23 mouse cellular contexts compared by ENCODE assay signal in the genomic region with DNA sequence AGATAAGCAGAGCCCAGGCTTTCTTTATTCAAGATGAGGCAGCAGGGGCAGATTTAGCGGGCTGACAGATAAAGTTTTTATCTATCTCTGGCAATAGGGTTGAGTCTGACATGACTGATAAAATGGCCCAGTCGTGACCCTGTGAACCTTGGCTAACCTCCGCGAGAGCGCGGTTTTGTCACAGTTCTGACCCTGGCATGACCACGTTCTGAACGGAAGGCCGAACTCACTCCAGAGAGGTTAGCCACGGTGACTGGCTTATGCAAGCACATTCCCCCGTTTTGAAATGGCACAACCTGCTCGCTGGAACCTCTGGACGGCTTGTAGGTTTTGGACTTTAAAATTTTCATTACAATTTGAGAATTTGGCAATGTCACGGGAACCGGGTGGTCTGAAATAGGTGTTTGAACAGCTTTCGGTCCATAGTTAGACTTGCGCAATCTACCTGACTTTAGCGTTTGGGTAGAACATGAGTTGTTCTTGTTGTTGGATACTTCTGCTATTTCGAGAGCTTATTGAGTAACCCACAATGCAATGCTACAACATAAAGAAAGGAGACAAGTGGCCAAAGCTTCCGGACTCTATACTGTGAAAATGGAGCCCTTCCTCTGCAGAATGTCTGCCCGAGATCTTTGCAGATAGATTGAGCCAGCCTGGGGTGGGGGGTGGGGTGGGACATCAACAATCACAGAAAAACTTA. TPM values are rescaled to one million over a fixed set of nuclear protein-coding genes. Genes with fewer than 3 reads are reported as not detected.
DNase-seq lines count a peak whose midpoint lies in the region; ATAC-seq and TF ChIP-seq lines count a peak whose summit lies in the region.
"Had no signal": no experiment of that assay in that cellular context is flagged by ENCODE, and none has a peak within 500 bp of the region (broad histone marks: within the 10 kb centered on the region; RNA-seq: fewer than 3 reads in every experiment).

No protein-coding gene starts in this region.

- H3K36me3 ChIP-seq in kidney, embryonic 15.5 days, result no peaks in the 10 kb centered on the region
- no peaks in the 10 kb centered on the region for H3K36me3 ChIP-seq in C2C12 (ENCODE audit: control insufficient read depth, insufficient read depth)
- no peaks in the 10 kb centered on the region for H3K36me3 ChIP-seq in liver, embryonic 14.5 days (replicated peaks; ENCODE audit: control insufficient read depth, insufficient read depth, low read depth)
- H3K36me3 ChIP-seq in hindbrain, embryonic 12.5 days, result no peaks in the 10 kb centered on the region
- H3K36me3 ChIP-seq: embryonic facial prominence, embryonic 15.5 days; forebrain, embryonic 12.5 days; heart, embryonic 13.5 days; midbrain, embryonic 12.5 days; neural tube, embryonic 13.5 days had no signal

- no peak overlapping the region for H3K4me2 ChIP-seq in kidney, embryonic 15.5 days
- H3K4me2 ChIP-seq in liver, embryonic 14.5 days (ENCODE audit: low read depth), result no peak overlapping the region; the same call in 1 of the 2 replicates
- no peak overlapping the region for H3K4me2 ChIP-seq in hindbrain, embryonic 12.5 days (replicated peaks)
- H3K4me2 ChIP-seq: embryonic facial prominence, embryonic 15.5 days; forebrain, embryonic 12.5 days; heart, embryonic 13.5 days; midbrain, embryonic 12.5 days; neural tube, embryonic 13.5 days had no signal

- no peak for TF ChIP-seq EP300 in liver, embryonic 14.5 days (IDR thresholded peaks at IDR 0.05; ENCODE audit: low read depth)

- 57% methylated on average over 21 of the region's 21 CpGs for WGBS in kidney, embryonic 15.5 days
- WGBS in liver, embryonic 14.5 days (ENCODE audit: insufficient replicate concordance), result 30% methylated on average over 21 of the region's 21 CpGs
- WGBS in hindbrain, embryonic 12.5 days, result 63% methylated on average over 21 of the region's 21 CpGs

- H3K27me3 ChIP-seq in kidney, embryonic 15.5 days, result peaks cover 72% of the 10 kb centered on the region
- peaks cover 12% of the 10 kb centered on the region for H3K27me3 ChIP-seq in C2C12 (ENCODE audit: control insufficient read depth, insufficient read depth, insufficient read length)
- peaks cover 51% of the 10 kb centered on the region for H3K27me3 ChIP-seq in liver, embryonic 14.5 days (ENCODE audit: control insufficient read depth, insufficient read depth, low read length)
- H3K27me3 ChIP-seq in hindbrain, embryonic 12.5 days, result peaks cover 66% of the 10 kb centered on the region

- no peak for ATAC-seq in kidney, embryonic 15.5 days (replicated peaks; ENCODE audit: low FRiP score)
- ATAC-seq in liver, embryonic 14.5 days (ENCODE audit: insufficient read depth), result peak; percentile 39; the same call in 1 of the 2 replicates
- ATAC-seq in hindbrain, embryonic 12.5 days (ENCODE audit: low FRiP score), result no peak
- ATAC-seq: inflammation-experienced regulatory T-cells, adult 6 months; lung, postnatal 0 days had no signal

- peak; percentile 31 for DNase-seq in kidney, adult 18-20 months
- peak; percentile 33 for DNase-seq in adrenal gland, postnatal 25 days
- DNase-seq in liver, embryonic 14.5 days (ENCODE audit: low read depth in 3 of 3, low spot score in 3 of 3), result peak in 1 of 3 experiments; percentile 12
- DNase-seq in thymus, postnatal 25 days, result no peak
- DNase-seq in cerebellum, adult 8-10 months, result no peak
- DNase-seq: B cell, adult 2 months; cerebellum, adult 11-12 months; gastrocnemius, postnatal 25 days; layer of hippocampus, postnatal 36 days; right cerebral cortex, postnatal 4 days; thymus, adult 2 months had no signal

- H3ac ChIP-seq in C2C12 (ENCODE audit: control insufficient read depth, insufficient read length, low read depth), result no peak overlapping the region

- no peaks in the 10 kb centered on the region for H3K79me2 ChIP-seq in C2C12 (ENCODE audit: control insufficient read depth, insufficient read depth)

- no peak overlapping the region for H3K4me3 ChIP-seq in kidney, embryonic 15.5 days (replicated peaks)
- H3K4me3 ChIP-seq in C2C12 (ENCODE audit: insufficient read depth, poor library complexity, severe bottlenecking), result no peak overlapping the region
- no peak overlapping the region for H3K4me3 ChIP-seq in liver, embryonic 14.5 days (ENCODE audit: insufficient read depth in 1 of 2, low read depth in 2 of 2, low read length in 2 of 2)
- no peak overlapping the region for H3K4me3 ChIP-seq in hindbrain, embryonic 12.5 days
- H3K4me3 ChIP-seq: embryonic facial prominence, embryonic 15.5 days; forebrain, embryonic 12.5 days; heart, embryonic 13.5 days; midbrain, embryonic 12.5 days; neural tube, embryonic 13.5 days had no signal

- no peaks in the 10 kb centered on the region for H3K79me3 ChIP-seq in C2C12 (ENCODE audit: low read depth)

- no peaks in the 10 kb centered on the region for H3K9me3 ChIP-seq in kidney, embryonic 15.5 days (replicated peaks)
- no peaks in the 10 kb centered on the region for H3K9me3 ChIP-seq in liver, embryonic 14.5 days (ENCODE audit: control insufficient read depth, low read length)
- no peaks in the 10 kb centered on the region for H3K9me3 ChIP-seq in hindbrain, embryonic 12.5 days (replicated peaks)
- H3K9me3 ChIP-seq: embryonic facial prominence, embryonic 15.5 days; forebrain, embryonic 12.5 days; heart, embryonic 13.5 days; midbrain, embryonic 12.5 days; neural tube, embryonic 13.5 days had no signal

- H3K27ac ChIP-seq in kidney, embryonic 15.5 days, result no peak overlapping the region
- no peak overlapping the region for H3K27ac ChIP-seq in liver, embryonic 14.5 days
- no peak overlapping the region for H3K27ac ChIP-seq in hindbrain, embryonic 12.5 days
- H3K27ac ChIP-seq: embryonic facial prominence, embryonic 15.5 days; forebrain, embryonic 12.5 days; heart, embryonic 13.5 days; midbrain, embryonic 12.5 days; neural tube, embryonic 13.5 days had no signal

- H3K4me1 ChIP-seq in kidney, embryonic 15.5 days, result peaks cover 18% of the 10 kb centered on the region
- H3K4me1 ChIP-seq in liver, embryonic 14.5 days (replicated peaks; ENCODE audit: control insufficient read depth in 2 of 2, insufficient read depth in 2 of 2, low read length in 1 of 2), result no peaks in the 10 kb centered on the region; a peak in 1 of 4 replicates
- peaks cover 17% of the 10 kb centered on the region for H3K4me1 ChIP-seq in hindbrain, embryonic 12.5 days

- no peak for TF ChIP-seq CTCF in C2C12 (IDR thresholded peaks at IDR 0.05; ENCODE audit: control insufficient read depth, insufficient read depth, insufficient read length)
- TF ChIP-seq CTCF in liver, embryonic 14.5 days (IDR thresholded peaks at IDR 0.05; ENCODE audit: low read depth), result no peak

- H3K9ac ChIP-seq in kidney, embryonic 15.5 days, result no peak overlapping the region
- H3K9ac ChIP-seq in liver, embryonic 14.5 days (replicated peaks), result no peak overlapping the region
- no peak overlapping the region for H3K9ac ChIP-seq in hindbrain, embryonic 12.5 days
- H3K9ac ChIP-seq: embryonic facial prominence, embryonic 15.5 days; forebrain, embryonic 12.5 days; heart, embryonic 13.5 days; midbrain, embryonic 12.5 days; neural tube, embryonic 13.5 days had no signal

TF ChIP-seq in C2C12, 6 proteins besides CTCF, POLR2A, EP300 and RAD21:
- TF ChIP-seq MAX (IDR thresholded peaks at IDR 0.05), result no peak
- no peak for TF ChIP-seq MYOG (IDR thresholded peaks at IDR 0.05; ENCODE audit: control insufficient read depth, extremely low read depth, insufficient read length)
- TF ChIP-seq MYOD1 (IDR thresholded peaks at IDR 0.05; ENCODE audit: control insufficient read depth, insufficient read length, low read depth), result no peak
- TF ChIP-seq FOSL1 (IDR thresholded peaks at IDR 0.05; ENCODE audit: insufficient read depth, low read length, poor library complexity, severe bottlenecking), result no peak
- peak; percentile 49 for TF ChIP-seq CEBPB (IDR thresholded peaks at IDR 0.05; ENCODE audit: low read depth)
- TF ChIP-seq USF1 (IDR thresholded peaks at IDR 0.05; ENCODE audit: low read depth), result no peak
TF ChIP-seq in C2C12: peak in this region for 1.

RNA-seq across cellular contexts. Expression of a gene that starts 4.9 kb away (rescaled TPM):
- 2.2 and 3.2 TPM in 2 replicates for polyA plus RNA-seq in kidney, embryonic 15.5 days (2015; fragmentation: Nextera tagmentation; extraction: Ambion mirVana)
- polyA plus RNA-seq in C2C12 (2012; fragmentation: generic; extraction: Trizol), result 0.06 TPM
- total RNA-seq in adrenal gland, postnatal 25 days (2021), result not detected in 2 replicates
- polyA plus RNA-seq in liver, embryonic 14.5 days (2012; rRNA removed), result 0.16 TPM in 2 replicates
- polyA plus RNA-seq in liver, embryonic 14.5 days (2014; fragmentation: Nextera tagmentation; extraction: Ambion mirVana), result 0.10 TPM in 1 of 2 replicates, not detected in the other
- polyA plus RNA-seq in hindbrain, embryonic 12.5 days (2016; fragmentation: Nextera tagmentation; extraction: Ambion mirVana), result 7.9 and 14.2 TPM in 2 replicates
- total RNA-seq: hematopoietic stem cell, adult 5-6 weeks had no signal
- polyA plus RNA-seq: inflammation-experienced regulatory T-cells, adult 6 months had no signal

RNA-seq across cellular contexts. Expression of a gene that starts 17.1 kb away (rescaled TPM):
- not detected in 2 replicates for polyA plus RNA-seq in kidney, embryonic 15.5 days (2015; fragmentation: Nextera tagmentation; extraction: Ambion mirVana)
- 0.05 TPM for polyA plus RNA-seq in C2C12 (2012; fragmentation: generic; extraction: Trizol)
- total RNA-seq in adrenal gland, postnatal 25 days (2021), result not detected in 2 replicates
- 0.01 and 0.03 TPM in 2 replicates for polyA plus RNA-seq in liver, embryonic 14.5 days (2012; rRNA removed)
- not detected in 2 replicates for polyA plus RNA-seq in liver, embryonic 14.5 days (2014; fragmentation: Nextera tagmentation; extraction: Ambion mirVana)
- 1.8 and 2.0 TPM in 2 replicates for polyA plus RNA-seq in hindbrain, embryonic 12.5 days (2016; fragmentation: Nextera tagmentation; extraction: Ambion mirVana)
- total RNA-seq: hematopoietic stem cell, adult 5-6 weeks had no signal
- polyA plus RNA-seq: cortical plate, adult 2 months; forebrain, embryonic 12.5 days; heart, embryonic 13.5 days; inflammation-experienced regulatory T-cells, adult 6 months; lung, postnatal 0 days; midbrain, embryonic 12.5 days; neural tube, embryonic 13.5 days had no signal

Comparison
In these comparisons a context has a peak if more than half of its experiments do, and no peak if none do; other contexts are left out.
1. DNase-seq: peak in kidney, adult 18-20 months (single experiment) and adrenal gland, postnatal 25 days (single experiment); none in thymus, postnatal 25 days (single experiment) and cerebellum, adult 8-10 months (single experiment).